Mouse (Mus musculus) spleen, embryonic (tissue): ENCODE measurements around the gene Lrp1.

Source experiments
- CTCF ChIA-PET: fragments of 350-600 bp; sonication (Branson Sonifier 250); formaldehyde crosslinking; loops from one replicate; lab custom pipeline; 2022; lab: Charles Lee

The Lrp1 gene

GRCm38 (mm10) chr10:127526048-127526447 lies 94.9 kb downstream of the Lrp1 start:
- CTCF ChIA-PET: interaction anchor here (0.9 to 1.7 kb wide), 3 partner anchors 10 to 17 kb away, joined by 3 to 6 read pairs (median 3); no protein-coding TSS in a partner anchor

DNA sequence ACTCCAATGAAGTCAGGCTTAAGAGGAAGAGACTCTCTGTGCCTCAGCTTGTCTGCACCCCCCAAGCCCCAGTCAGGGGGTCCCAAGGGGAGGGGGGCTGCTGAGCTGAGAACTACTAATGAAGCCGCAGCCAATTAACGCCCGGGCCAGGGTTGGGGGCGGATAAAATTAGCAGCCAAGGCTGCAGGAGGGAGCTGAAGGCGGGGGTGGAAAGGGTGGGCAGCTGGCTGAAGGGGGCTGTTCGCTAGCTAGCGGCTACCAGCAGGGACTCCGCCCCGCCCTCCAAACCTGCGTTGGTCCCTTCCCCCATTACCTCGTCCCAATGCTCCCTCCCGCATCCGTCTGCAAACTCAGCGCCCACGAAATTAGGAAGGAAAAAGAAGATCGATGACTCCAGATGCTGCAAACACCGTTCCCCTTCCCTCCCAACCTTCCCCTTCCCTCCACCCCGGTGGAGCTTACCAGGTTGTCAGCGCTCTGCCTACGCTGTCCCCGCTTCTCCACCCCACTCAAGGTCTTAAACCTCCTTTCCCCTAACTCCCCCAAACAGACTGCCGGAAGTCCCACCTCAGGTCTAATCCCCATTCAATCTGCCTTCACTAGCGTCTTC lies 96.2 kb downstream of the Lrp1 start:
- CTCF ChIA-PET: interaction anchor here (0.7 to 1.7 kb wide), 2 partner anchors 12 to 362 kb away, joined by 6 to 9 read pairs; no protein-coding TSS in a partner anchor

GRCm38 (mm10) chr10:127522088-127522581 lies 98.8 kb downstream of the Lrp1 start, which contains the start of gene Shmt2:
Gene Shmt2, minus strand, starts transcription at chr10:127522444.
- CTCF ChIA-PET: interaction anchor here (0.7 to 1.1 kb wide), 3 partner anchors 8 to 12 kb away, joined by 3 to 6 read pairs (median 3); no protein-coding TSS in a partner anchor

- CTCF ChIA-PET: interaction anchor here (1.1 kb wide), 1 partner anchor 8 kb away, joined by 3 read pairs; no protein-coding TSS in a partner anchor
Observed at GRCm38 (mm10) chr10:127521611-127522080, 99.3 kb downstream of the Lrp1 start.

GRCm38 (mm10) chr10:127520714-127521357 lies 100.1 kb downstream of the Lrp1 start:
- CTCF ChIA-PET: no interaction called here

GRCm38 (mm10) chr10:127519903-127520713 lies 100.8 kb downstream of the Lrp1 start:
- CTCF ChIA-PET: interaction anchor here (0.7 kb wide), 1 partner anchor 402 kb away, joined by 8 read pairs; no protein-coding TSS in a partner anchor

DNA sequence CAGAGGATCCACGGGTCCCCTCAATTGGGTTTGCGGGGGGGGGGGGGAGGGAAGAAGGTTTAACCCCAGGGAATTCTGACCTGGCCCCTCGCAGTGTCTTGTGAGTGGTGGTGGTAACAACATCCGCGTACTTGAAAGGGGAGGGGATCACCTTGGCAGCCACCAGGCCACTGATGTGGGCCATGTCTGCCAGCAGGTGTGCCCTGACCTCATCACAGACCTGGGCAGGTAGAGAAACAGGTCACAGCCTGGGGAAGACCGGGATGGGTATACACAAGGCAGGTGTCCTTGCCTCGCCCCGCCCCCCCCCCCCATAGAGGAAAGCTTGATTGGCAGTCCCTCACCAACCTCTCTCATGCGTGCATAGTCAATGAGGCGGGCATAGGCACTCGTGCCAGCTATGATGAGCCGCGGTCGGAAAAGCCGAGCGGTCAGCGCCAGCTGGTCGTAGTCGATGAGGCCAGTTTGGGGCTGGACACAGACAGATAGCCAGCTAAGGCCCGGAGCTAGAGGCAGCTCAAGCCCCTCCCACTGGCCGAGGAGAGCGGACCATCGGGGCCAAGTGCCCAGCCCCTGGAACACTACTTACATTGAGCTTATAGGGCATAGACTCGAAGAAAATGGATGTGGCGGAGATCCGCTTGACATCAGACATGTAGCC lies 101.8 kb downstream of the Lrp1 start:
- CTCF ChIA-PET: interaction anchor here (0.7 kb wide), 1 partner anchor 401 kb away, joined by 8 read pairs; no protein-coding TSS in a partner anchor

GRCm38 (mm10) chr10:127517941-127518340 lies 103.0 kb downstream of the Lrp1 start:
- CTCF ChIA-PET: no interaction called here

DNA sequence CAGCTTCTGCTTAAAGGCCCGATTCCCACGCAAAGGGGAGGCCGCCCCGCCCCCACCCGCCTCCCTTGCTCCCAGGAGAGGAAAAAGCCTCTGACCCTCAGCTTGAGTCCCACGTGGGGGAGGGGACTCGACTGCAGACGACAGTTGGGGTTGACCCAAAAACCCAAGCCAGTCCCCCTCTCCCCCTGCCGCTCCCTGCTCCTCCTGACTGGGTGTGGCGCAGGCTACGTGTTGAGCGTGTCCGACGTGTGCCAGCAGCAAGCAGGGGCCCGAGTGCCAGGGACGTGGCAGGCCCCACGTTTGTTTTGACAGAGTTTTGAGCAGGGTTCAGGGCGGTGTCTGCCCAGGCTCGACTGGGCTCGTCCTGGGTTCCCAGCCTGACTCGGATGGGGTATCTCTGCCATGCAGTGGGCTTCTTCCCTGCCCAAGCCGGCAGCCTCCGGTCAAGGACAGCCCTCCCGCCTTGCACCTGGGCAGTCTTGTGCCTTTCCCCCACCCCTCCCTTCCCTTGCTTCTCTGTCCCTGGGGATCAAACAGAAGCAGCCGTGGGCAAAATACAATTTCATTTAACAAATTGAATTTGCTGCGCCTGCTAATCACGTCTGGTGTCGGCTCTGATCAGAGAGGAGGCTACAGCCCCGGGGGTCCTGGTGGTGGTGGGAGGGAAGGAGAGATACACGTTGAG lies 104.2 kb downstream of the Lrp1 start:
- CTCF ChIA-PET: interaction anchor here (1.5 kb wide), 1 partner anchor 20 kb away, joined by 3 read pairs; no protein-coding TSS in a partner anchor

DNA sequence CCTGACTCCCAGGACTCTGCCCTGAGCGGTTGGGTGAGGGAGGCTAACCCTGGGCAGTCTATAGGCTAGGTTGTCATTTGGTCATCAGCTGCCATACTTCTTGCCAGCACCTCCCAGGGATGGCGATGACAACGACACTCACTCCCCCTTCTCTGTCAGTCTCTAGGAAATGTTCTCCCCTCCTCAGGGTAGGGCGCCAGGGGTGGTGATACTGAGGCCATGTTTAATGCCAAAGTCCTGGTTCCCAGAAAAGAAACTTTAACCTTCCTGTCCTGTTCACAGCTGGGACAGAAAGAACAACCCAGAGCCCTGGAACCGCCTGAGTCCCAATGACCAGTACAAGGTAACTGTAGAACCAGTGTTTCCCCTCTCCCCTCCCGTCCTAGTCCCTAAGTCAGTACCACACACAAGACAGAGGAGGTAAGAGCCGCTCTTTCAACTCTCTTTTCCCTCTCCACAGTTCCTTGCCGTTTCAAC lies 104.9 kb downstream of the Lrp1 start:
- CTCF ChIA-PET: interaction anchor here (0.5 to 1.5 kb wide), 2 partner anchors 21 to 45 kb away, joined by 3 to 4 read pairs; no protein-coding TSS in a partner anchor

GRCm38 (mm10) chr10:127515271-127515982 lies 105.5 kb downstream of the Lrp1 start:
- CTCF ChIA-PET: interaction anchor here (0.5 to 1.5 kb wide), 2 partner anchors 21 to 46 kb away, joined by 3 to 4 read pairs; no protein-coding TSS in a partner anchor

DNA sequence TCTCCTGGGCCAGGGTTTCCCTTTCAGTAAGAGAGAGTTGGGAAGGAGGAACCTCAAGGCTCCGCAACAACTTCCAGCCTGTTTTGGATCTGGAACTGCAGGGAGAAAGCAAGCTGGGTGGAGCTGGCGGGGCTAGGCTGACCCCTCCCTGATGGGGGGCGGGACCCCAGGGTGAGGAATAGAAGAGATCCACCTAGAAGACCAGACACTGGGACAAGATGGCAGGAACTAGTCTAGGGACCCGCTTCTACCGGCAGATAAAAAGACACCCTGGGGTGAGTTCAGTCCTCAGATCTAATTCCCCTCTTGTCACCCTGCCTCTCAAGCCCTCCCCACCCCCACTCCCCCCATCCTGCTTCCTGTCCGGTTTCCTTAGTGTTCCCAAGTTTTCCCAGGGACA lies 106.2 kb downstream of the Lrp1 start, which contains the start of gene Ndufa4l2:
Gene Ndufa4l2 (plus strand): TSS at position 204 of the 400 bp plus-strand sequence.
- CTCF ChIA-PET: interaction anchor here (2.3 kb wide), 1 partner anchor 20 kb away, joined by 8 read pairs; the partner anchor contains the start of gene Nxph4

GRCm38 (mm10) chr10:127514111-127514698 lies 106.7 kb downstream of the Lrp1 start:
- CTCF ChIA-PET: interaction anchor here (0.6 to 2.3 kb wide), 5 partner anchors 8 to 24 kb away, joined by 3 to 14 read pairs (median 7); partner anchors contain the start of genes Nxph4 and Shmt2

- CTCF ChIA-PET: interaction anchor here (0.6 to 2.3 kb wide), 8 partner anchors 9 to 521 kb away, joined by 3 to 14 read pairs (median 6); partner anchors contain the start of genes Nxph4 and Shmt2
Observed at GRCm38 (mm10) chr10:127513501-127514091, 107.4 kb downstream of the Lrp1 start.

DNA sequence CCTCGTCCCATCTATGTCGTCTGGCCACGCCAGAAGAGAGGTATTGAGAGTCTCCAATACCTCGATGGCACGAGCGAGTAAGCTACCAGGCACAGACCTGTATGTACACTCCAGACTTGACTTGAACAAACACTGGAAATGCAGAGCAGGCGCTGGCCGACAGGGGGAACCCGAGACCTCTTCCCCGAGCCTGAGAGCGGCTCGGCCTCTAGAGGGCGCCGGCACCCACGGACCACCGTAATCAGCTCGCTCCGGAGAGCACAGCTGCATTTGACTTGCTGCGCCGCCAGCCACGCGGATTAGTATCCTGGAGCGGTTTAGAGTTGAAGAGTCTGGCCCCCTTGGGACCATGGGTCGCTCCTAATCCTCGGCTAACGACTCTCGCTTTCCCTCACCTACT lies 108.1 kb downstream of the Lrp1 start:
- CTCF ChIA-PET: interaction anchor here (0.5 to 2.3 kb wide), 8 partner anchors 11 to 522 kb away, joined by 3 to 14 read pairs (median 6); partner anchors contain the start of gene Nxph4

GRCm38 (mm10) chr10:127512307-127512666 lies 108.7 kb downstream of the Lrp1 start:
- CTCF ChIA-PET: interaction anchor here (0.5 to 2.3 kb wide), 6 partner anchors 11 to 29 kb away, joined by 3 to 14 read pairs (median 4); no protein-coding TSS in a partner anchor

DNA sequence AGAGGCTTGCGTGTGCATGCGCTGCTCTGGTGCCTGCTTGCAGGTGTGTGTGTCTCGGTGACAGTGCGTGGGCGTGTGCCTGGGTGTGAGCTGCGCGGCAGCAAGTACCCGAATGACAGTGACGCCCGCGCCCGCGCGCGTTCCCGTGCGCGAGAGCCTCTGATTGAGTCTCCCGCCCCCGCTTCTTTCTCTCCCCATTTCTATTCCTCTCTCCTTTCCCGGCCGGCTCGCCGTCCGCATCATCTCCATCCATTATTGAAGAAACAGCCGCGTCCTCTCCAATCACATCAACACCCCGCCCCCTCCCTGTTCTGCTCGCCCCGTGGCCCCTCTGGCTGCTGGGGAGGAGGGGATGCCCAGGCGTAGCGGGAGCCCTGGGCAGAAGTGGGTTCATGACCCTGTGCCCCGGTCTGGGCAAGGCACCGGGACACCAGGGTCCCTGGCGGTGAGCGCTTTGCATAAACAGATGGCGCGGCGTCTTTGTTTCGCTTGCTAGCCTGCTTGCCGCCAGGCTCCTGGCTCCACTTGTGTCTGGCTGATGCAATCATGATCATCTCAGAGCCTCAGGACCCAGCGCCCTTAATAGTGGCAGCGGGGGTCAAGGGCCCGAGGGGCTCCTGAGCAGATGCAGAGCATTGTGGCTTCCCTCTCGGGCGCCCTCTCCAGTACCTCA lies 109.2 kb downstream of the Lrp1 start:
- CTCF ChIA-PET: interaction anchor here (0.6 to 4.4 kb wide), 4 partner anchors 25 to 29 kb away, joined by 3 to 36 read pairs (median 8); no protein-coding TSS in a partner anchor
